Mouse (Mus musculus): ENCODE data around the gene Tmem211.

Gene Tmem211

DNA sequence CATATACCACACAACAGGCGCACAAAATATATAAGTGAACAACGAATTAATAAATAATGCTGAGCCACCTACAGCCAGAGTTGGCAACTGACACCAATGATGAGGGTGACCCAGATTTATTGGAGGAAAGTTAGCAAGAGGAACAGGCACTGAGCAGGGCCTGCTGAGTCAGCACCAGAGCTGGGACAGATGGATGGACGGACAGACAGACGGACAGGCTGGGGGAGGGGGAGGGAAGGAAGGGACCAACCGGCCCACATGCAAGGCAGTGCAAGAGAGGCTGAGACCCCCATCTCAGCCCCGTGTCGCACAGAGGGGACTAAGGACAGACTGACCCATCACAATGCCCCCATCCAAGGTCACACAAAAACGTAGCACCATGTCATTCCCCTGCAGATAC lies 12.7 kb upstream of the Tmem211 start:
- no peak for DNase-seq

DNA sequence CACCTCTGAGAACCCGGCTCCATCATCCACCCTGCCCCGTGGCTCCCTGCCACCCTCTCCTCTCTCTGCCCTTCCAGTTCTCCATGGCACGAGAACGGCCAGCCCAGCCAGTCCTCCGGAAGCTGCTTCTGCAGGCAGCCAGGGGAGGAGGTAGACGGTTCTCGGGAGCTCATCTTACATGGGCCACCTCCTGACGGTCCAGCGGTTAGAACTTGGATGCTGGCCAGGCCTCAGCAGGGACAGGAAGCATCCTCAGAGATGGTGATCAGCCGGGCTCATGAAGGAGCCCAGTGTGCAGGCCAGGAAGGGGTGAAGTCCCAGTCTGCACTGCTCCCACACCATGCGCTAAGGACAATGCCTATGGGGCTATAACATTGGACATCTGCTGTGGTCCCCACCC lies 12.3 kb upstream of the Tmem211 start:
- no peak for DNase-seq

DNA sequence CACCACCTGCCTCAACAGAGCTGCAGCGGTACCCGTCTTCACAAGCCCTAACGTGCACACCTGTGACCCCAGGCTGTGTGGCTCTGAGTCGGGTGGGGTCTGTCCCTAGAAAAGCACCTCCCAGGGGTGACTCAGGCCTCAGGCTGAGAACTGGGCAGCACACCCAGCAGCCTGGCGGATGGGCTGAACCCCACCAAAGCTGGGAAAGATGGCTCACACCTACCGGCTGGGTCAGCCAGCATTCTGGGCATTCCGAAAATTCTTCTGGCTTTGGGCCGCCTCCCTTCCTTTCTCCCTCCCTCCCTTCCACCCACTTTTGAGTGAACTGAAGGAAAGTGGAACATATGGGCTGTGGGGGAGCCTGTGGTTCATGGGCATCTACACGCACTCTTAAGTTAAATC lies 11.1 kb upstream of the Tmem211 start:
- DNase-seq = peak; percentile 57

DNA sequence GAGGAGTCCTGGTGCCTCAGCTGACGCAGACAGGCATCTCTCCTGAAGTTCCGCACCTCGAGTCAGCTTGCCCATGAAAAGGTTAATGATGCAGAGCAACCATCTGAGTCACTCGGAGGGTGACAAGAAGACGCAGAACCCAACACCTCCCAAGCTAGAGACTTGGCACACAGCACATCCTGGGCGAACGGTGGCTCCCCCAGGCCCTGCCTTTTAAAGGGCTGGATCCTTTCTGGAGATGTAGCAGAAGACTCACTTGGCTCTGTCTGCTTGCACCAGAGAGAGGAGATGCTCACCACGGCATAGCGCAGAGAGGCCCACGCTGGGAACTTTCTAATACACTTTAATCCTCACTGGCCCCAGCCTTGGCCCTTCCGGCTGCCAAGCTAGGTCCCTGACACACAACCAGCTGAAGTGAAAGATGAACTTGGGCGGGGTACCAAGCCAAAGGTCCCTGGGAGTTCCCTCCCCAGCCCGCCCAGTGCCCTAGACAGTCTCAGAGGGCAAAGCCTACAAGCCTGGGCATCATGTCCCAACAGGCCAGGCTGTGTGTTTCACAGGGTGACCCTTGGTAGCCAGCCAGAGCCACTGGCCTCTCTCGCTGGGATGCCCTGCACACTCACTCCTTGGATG lies 10.3 kb upstream of the Tmem211 start:
- DNase-seq = peak; percentile 51

DNA sequence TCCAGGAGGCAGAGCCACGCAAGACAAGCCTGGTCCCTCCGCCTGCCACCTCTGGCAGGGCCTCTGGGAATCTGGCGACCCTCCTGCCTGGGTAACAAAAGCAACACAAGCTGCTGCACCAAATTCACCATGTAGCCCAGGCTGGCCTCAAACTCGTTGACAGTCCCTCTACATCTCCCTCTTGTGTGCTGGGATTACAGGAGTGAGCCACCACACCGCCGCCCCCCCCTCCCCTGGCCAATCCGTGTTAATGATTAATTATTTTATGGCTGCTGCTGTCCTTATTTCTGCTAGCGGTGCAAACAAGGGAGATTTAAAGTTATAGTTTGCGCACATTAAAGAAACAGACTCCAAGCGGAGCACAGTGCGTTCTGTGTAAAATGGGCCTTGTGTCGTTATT lies 9.6 kb upstream of the Tmem211 start:
- DNase-seq = no peak

DNA sequence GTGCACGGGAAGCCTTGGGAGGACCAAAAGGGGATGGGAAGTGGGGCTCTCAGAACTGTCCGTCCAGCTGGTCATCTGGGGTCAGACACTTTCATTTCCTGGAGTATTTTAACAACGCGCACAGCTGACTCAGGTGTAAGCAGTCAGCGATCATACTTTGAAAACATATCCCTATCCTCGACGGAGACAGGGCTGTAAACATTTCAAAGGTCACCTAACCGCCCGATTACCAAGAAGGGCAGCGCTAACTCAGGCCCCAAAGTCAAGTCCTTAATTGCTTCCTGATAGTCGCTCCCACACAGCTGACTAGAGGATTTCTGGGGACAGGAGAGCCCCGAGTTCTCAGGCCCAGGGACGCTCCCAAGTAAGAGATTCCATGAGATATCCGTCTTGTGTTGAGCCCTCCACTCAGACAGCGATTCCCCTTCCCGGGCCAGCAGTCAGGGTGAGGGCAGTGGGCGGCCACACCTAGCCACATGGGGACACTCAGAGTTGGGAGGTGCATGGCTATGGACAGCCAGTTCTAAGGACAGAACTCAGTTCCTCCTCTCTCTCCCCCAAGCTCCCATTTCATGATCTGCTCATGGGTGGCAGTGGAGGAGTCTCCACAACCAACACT lies 8.0 kb upstream of the Tmem211 start:
- no peak for DNase-seq

DNA sequence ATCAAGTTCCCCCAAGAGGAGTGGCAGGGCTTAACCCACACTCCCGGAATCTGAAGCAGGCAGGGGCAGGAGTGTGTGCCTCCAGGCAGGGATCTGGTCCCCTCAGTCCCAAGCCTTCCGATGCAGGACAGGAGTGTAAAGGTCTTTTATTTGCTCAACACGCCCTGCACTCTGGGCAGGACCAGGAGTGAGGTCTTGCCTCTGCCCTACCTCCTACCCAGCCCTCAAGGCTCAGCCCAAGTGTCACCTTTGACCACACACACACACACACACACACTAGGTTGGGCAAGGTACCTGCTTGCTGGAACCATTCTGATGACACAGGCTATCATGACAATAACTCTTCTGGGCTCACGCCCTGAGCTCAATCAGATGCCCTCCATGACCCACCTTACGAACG lies 7.3 kb upstream of the Tmem211 start:
- no peak for DNase-seq

DNA sequence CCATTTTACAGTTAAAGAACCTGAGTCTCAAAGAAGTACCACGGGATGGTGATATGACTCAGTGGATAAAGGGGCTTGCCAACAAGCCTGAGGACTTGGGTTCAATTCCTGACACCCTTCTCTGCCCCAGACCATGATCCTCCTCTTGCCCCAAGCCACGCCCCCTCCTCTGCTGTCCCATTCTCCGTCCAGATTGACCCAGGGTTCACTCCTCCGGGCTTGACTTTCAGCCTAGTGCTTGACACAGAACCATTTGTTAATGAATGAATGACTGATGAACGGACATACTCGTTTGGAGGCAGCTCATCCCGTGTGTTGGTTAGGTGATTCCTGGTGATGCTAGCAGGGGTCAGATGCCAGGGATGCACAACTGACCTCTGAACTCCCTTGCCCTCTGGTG lies 6.8 kb upstream of the Tmem211 start:
- DNase-seq = no peak

DNA sequence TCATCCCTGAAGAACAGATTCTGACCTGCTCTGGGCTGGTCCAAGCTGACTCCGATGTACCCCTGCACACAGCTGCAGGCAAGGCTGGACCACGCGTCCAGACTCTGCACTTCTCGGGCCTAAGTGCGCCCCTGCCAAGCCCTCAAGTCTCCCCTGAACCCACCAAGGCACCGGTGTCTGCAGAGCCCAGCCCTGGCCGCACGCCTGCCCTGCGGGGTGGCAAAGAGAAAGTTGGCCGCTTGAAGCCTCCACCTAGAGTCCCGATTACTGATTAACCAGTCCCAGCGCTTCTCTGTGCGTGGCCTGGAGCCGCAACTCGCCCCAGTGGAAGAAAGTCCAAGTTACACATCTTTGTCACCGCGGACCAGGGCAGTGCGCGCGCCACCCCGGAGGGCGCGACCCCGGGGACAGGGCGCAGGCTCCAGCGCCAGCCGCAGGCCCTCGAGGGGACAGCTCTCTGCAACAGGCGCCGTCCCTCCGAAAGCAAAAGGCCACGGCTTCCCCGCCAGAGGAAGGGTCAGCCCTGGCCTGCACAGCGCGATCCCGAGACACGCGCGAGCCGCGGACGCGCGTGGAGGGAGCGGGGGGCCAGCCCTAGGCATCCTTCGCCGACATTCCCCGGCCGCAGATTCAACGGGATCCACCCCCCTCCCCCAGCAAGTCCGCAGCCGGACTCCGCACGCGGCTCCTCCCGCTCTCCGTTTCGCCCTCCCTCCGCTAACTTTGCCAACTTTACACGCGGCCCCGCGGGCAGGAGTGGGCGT lies 6.1 kb upstream of the Tmem211 start:
- DNase-seq = no peak

DNA sequence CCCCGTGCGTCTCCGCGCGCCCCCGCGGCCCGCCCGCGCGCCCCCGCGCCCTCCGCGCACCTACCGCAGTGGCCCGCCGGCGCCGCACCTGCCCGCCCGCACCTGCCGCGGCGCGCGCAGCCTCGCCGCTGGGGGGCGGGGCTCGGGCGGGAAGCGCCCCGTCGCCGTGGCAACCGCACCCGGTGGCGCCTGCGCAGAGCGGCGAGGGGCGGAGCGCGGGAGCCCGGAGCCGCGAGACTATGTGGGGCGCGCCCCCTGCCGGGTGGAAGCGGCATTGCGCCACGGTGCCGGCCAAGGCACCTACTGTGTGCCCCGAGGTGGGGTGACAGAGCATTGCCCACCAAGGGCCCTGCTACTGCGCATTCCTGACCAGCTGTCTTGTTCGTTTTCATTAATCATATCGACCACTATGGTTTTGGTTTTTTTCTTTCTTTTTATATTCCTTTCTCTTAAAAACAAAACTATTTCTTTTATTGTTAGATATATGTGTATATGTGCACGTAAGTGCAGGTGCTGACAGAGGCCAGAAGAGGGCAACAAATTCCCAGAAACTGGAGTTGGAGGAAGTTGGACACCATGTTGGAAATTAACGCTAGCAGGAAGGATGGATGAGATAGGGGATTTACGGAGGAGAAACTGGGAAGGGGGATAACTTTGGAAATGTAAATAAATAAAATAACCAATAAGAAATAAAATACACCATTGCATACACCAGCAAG lies 5.4 kb upstream of the Tmem211 start, which contains the start of gene 2900026A02Rik:
Gene 2900026A02Rik (minus strand): TSS at position 90 of the 719 bp plus-strand sequence.
- DNase-seq = peak; percentile 76

DNA sequence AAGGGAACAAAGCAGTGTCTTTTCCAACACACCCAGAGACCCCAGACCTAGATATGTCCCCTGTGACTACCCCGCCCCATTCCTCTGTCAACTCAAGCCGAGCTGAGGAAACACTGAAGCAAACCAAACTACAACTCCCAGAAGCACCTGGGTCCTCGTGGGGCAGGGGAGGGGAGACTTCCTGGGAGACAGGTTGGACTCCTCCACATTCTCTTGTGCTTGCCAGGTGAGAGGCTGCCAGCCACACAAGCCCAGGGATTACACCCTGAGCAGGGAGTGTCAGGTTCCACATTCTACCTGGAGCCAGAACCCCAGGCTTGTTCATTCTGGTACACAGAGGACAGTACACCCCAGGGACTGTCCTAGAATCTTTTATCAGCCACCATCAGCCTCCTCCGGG lies 2.8 kb upstream of the Tmem211 start:
- no peak for DNase-seq

DNA sequence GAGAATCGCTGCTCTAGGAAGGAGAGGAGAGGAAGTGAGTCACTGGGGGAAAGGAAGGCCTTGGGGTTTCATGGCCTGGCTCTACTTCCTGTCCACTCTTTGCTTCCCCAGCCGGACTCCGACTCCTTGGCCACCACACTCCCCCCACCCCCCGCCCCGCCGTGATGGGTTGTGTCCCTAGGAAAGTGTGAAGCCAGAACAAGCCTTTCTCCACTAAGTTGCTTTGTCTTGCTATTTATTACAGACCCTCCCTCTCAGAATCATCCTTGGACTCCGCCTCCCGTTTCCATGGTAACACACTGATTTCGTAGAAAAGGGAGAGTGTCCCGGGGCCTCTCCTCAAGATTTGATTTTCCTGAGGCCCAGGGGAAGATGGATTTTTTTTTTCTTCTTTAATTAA lies 1.4 kb upstream of the Tmem211 start:
- no peak for DNase-seq

DNA sequence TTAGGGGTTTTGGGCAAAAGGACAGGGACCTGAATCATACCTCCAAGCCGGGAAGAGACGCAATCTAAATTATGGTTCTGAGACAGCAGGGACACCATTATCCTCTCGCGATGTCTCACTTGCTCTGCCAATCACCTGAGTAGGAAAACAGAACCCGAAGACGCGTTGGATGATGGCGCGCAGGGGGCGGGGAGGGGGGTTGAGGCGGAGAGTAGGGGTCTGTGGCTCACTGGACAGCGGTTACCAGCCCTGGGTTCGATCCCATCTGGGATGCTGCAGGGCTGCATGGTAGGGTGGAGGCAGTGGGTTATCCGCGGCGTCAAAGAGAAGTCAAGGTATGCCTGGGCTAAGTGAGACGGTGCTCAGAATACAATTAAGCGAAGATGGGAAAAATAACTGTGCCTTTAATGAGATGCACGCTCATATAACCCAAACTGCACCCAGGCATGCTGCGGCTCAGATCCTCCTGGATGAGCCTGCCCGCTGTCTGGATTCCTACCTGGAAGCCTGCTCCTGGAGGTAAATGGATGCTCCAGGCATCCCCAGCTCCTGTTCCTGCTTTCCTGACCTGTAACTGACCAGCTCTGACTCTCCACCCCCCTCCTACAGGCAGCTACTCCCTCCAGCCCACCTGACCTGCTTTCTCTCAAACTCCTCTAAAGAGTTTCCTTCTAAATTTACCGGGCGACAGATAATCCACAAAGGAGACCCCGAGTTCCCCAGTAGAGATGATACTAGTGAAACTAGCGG lies 848 bp upstream of the Tmem211 start:
- no peak for DNase-seq

DNA sequence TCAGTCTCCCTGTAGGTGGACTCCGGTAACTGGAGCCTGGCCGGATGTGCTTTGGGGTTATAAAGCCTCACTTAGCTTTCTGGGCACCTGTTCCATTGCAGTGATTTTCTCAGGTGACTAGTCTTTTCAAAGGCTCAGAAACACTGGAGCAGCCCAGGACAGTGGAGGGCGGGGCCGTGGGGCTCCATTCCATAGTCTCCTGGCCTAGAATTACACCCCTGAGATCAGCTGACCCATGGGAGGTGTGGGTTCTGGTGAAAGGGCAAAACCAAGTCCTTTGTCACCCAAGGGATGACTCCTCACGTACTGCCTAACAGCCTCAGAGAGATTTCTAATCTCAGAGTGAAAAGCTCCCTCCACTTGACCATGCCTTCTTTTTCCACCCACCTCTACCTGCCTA lies 3.5 kb downstream of the Tmem211 start:
- DNase-seq = no peak

DNA sequence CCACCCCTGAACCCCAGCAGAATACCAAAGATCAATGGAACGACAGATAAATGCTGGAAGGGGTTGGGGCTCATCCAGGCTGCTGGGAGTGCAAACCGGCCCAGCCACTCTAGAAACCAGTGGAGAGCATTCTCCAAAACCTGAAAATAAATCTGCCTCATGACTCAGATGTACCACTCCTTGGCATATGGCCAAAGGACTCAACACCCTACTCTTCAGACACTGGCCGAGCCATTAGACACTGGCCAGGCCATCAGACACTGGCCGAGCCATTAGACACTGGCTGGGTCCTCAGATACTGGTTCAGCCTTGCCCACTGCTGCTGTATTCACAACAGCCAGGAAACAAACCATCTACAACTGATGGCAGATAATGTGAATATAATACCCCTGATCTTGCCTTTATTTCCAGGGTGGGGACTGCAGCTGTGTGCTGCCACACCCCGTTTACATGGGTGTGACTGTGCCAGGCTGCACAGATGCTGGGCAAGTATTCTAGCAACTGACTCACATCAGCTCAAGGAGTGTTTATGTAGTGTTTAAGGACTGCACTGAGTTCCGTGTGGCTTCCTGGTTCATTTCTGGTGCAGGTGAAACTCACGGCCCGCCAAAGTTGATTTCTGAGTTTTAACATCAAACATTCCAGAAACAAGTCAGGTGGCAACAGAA lies 22.7 kb downstream of the Tmem211 start:
- DNase-seq = no peak

DNA sequence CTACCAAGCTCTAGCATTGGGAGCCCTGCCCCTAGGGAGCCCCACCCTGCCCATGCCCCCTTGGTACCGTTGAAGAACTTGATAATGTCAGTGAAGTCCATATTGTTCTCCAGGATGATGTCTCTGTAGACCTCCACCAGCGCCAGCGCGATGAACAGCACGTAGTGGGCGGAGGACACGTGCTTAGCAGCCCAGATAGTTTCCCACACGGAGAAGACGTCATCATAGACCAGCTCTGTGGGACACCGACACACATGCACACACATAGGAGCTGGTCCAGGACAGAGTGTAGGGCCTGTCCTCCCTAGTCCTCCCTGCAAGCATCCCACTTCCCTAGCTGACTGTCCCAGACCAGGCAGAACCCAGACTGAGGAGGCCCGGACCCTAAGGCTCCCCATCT lies 24.1 kb downstream of the Tmem211 start:
- peak; percentile 40 for DNase-seq

DNA sequence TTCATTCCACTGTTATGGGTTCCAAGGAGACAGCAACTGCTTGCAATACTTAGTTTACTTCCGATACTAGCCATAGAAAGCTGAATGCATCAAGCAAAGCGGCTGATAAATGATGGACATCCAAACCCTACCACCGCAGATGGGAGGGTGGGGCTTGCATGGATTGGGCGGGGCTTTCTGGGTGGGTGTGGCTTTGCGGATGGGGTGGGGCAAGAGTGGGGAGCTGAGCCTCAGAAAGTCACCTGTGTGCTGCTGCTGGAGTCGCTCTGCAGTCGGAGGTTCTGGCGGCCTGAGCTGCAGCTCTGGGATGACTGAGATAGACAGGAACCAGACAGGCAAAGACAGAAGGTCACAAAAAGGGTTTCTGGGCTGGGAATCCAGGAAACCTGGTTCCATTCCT lies 38.9 kb downstream of the Tmem211 start:
- no peak for DNase-seq

DNA sequence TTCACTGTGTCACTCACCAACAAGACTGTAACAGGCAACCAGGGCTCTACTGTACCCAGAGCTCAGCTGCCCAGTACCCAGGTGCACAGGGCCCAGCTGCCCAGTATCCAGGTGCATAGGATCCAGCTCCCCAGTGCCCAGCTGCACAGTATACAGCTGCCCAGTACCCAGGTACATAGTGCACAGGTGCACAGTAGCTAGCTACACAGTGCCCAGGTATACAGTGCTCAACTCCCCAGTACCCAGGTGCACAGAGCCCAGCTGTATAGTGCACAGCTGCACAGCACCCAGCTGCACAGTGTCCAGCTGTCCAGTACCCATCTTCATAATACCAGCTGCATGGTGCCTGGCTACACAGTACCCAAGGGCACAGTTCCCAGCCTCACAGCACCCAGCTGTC lies 41.5 kb downstream of the Tmem211 start:
- no peak for DNase-seq

DNA sequence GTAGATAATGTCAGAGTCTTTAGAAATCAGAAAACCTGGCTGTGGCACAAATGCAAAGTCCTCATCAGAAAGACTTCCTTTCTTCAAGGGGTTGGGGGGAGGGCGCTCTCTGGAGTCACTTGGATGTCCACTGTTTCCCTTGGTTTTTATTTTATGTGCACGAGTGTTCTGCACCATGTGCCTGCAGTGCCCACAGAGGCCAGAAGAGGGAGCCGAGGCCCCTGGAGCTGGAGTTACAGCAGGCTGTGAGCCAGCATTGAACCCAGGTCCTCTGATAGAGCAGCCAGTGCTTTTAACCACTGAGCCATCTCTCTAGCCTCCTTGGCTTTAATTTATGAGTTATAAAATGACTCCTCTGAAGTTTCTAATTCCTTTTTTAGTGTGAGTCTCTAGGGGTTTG lies 43.3 kb downstream of the Tmem211 start:
- no peak for DNase-seq

DNA sequence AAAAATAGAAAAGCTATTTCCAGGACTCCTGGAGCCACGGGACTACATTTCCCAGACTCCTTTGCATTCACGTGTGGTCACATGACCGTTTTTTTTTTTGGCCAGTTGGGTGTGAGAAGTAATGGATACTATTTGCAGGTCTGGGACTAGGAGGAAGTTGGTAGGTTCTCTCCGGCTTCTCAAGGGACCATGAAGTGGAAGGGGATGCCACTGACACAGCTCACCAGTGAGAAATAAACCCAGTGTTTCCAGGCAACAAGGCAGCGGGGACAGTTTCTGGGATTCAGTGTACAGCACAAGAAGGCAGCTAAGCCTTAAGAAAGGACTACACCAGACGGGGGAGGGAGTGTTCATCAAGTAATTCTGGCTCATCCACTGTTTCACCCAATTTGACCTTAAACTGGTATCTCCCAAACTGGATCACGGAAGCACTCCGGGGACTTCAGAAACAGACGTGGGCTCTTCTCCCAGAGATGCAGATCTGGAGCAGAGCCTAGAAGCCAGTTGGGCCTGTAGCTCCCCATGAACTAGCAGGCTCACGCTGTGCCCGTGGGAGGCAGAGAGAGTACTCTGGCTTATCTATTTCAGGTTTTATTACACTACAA lies 44.6 kb downstream of the Tmem211 start:
- DNase-seq = peak; percentile 87

DNA sequence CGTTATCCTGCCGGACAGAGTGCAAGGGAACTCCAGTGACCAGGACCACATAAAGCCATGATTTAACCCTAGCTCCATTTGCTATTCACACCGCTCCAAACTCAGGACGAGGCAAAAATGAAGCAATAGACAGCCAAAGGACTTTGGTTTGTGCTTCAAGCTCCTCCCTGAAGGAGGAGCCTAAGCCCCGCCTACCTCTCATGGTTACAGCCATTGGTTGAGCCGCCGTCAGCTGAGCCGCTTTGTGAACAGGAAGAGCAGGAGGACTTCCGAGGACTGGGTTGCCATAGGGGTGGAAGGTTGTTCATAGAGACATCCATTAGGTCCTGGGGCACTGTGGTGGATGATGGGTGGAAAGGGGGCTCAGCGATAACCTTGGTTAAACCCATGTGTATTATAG lies 49.1 kb downstream of the Tmem211 start:
- no peak for DNase-seq

Data from right cerebral cortex, adult 18-20 months (tissue).